Mouse (Mus musculus) hindbrain, embryonic 13.5 days (tissue): ENCODE measurements around the gene L3mbtl4. TPM values are rescaled to one million over a fixed set of nuclear protein-coding genes. Genes with fewer than 3 reads are reported as not detected.

ENCODE experiments used
- ATAC-seq: fragments of 200-750 bp; cut with Nextera tagmentation; 2 replicates; pipeline ENCODE4 v1.8.0; 2017; ENCODE audit warnings: moderate TSS enrichment; ENCODE audit not compliant: low FRiP score
- H3K27ac ChIP-seq: fragments of 300-500 bp; sonication (generic); 2 replicates; pipeline ENCODE4 v1.5.1; 2015; ENCODE audit warnings: inconsistent platforms, mild to moderate bottlenecking, moderate library complexity
- H3K27me3 ChIP-seq: fragments of 300-500 bp; sonication (generic); 2 replicates; pipeline ENCODE4 v1.6.1; 2015; ENCODE audit warnings: mild to moderate bottlenecking, inconsistent platforms
- H3K36me3 ChIP-seq: fragments of 300-500 bp; sonication (generic); 2 replicates; pipeline ENCODE4 v1.6.1; 2015; ENCODE audit warnings: mild to moderate bottlenecking, inconsistent platforms
- H3K4me1 ChIP-seq: fragments of 300-500 bp; sonication (generic); replicated peaks from 2 replicates; pipeline ENCODE4 v1.6.1; 2015; ENCODE audit warnings: inconsistent platforms
- H3K4me2 ChIP-seq: fragments of 300-500 bp; sonication (generic); 2 replicates; pipeline ENCODE4 v1.6.1; 2015; ENCODE audit warnings: inconsistent platforms, mild to moderate bottlenecking, moderate library complexity
- H3K4me3 ChIP-seq: fragments of 300-500 bp; sonication (generic); 2 replicates; pipeline ENCODE4 v1.5.1; 2015; ENCODE audit warnings: mild to moderate bottlenecking, inconsistent platforms
- H3K9ac ChIP-seq: fragments of 300-500 bp; sonication (generic); 2 replicates; pipeline ENCODE4 v1.6.1; 2015; ENCODE audit warnings: mild to moderate bottlenecking, inconsistent platforms
- H3K9me3 ChIP-seq: fragments of 300-500 bp; sonication (generic); 2 replicates; pipeline ENCODE4 v1.6.1; 2016; ENCODE audit warnings: inconsistent platforms
- WGBS: fragments of 180-500 bp; shearing (Covaris S2); methylation state at CpG from one replicate; pipeline ENCODE4 v1.1.7; 2015; 5-methylcytosine and 5-hydroxymethylcytosine counted together
- polyA plus RNA-seq: library from polyadenylated mRNA; unstranded; fragments of >200 nt; fragmentation: Nextera tagmentation; extraction: Ambion mirVana; gene quantifications from 2 replicates; pipeline ENCODE4 v1.2.1, GENCODE M21; 2015

L3mbtl4 gene
- 1.8 and 2.0 TPM in 2 replicates for polyA plus RNA-seq

DNA sequence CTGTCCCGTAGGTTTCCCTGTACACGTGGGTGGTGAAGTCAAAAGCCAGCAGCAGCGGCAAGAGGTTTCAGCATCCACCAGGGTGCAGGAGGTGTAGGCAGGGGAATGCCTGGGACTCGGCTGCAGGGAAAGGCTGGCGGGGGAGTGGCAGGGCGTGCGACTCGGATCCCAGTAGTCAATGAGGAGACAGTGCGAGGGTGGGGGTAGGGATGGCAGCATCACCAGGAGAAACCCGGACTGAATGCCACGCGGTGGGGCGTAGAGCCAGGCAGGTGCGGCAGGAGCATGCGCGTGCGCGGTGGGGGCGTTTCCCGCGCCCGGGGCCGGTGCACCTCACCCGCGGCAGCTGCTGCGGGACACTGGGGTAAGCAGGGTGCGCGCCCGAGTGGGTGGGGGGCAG is at the start of gene L3mbtl4:
TSS of gene L3mbtl4 (plus strand) at position 271 of the 400 bp plus-strand sequence.
- no peak within 1 kb of the TSS for H3K27ac ChIP-seq
- H3K9ac ChIP-seq, result peak within 1 kb of the TSS; percentile 69
- H3K4me2 ChIP-seq, result peak within 1 kb of the TSS; percentile 88
- no peaks in the 10 kb centered on the region for H3K9me3 ChIP-seq
- ATAC-seq, result peak; percentile 90
- H3K27me3 ChIP-seq, result peaks cover 12% of the 10 kb centered on the region; the same call in 1 of the 2 replicates
- no peaks in the 10 kb centered on the region for H3K36me3 ChIP-seq
- peak within 1 kb of the TSS; percentile 55 for H3K4me3 ChIP-seq
- under 1% methylated on average over 28 of the region's 29 CpGs for WGBS
- 0 out of 2 replicates have a peak, but pooled peaks cover 8% of the 10 kb centered on the region for H3K4me1 ChIP-seq

DNA sequence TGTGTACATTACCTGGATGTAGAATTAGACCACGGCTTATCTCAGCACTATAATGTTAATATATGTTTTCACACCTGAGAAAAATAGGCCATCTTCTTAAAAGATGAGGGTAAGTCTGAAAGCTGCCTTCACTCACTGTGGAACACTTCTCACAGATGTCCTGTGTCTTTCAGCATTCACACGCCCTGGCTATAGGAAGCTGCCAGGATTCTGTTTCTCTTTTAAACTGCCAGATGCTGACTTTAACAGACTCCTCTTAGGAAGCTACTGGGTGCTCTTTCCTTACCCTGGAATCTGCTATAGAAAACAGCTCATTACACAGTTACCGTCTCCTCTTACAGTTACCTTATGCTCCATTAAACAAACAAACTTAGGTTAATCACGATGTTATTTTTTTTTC is 43.1 kb upstream of the L3mbtl4 start:
- Histone ChIP-seq H3K9me3 (no peaks in the 10 kb centered on the region), H3K9ac (no peak overlapping the region), H3K27ac (no peak overlapping the region), H3K4me3 (no peak overlapping the region), H3K4me1 (no peaks in the 10 kb centered on the region), H3K27me3 (no peaks in the 10 kb centered on the region), H3K36me3 (no peaks in the 10 kb centered on the region), H3K4me2 (no peak overlapping the region)
- no peak for ATAC-seq
- 85% methylated on average over 4 of the region's 4 CpGs for WGBS

DNA sequence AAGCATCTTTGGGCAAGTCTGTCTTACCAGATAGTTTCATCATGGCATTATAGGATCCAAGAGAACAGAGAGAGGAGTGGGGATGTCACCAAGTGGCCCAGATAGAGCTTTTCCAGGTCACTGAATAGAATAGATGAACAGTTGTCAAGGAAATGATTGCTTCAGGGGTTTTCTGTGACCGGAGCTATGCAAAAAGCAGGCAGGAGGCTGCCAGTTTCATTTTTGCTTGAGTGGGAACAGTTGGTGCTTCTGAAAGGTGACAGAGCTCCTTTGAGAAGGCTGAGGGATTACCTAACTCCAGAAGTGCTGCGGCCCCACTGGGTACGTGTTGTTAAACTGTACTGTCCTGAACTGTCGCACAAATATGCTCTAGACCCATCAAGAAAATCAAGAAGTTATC is 38.2 kb upstream of the L3mbtl4 start:
- Histone ChIP-seq H3K9ac (no peak overlapping the region), H3K4me3 (no peak overlapping the region), H3K27ac (no peak overlapping the region), H3K4me2 (no peak overlapping the region), H3K9me3 (no peaks in the 10 kb centered on the region), H3K27me3 (no peaks in the 10 kb centered on the region), H3K36me3 (no peaks in the 10 kb centered on the region), H3K4me1 (no peaks in the 10 kb centered on the region)
- WGBS, result 90% methylated on average over 4 of the region's 4 CpGs
- no peak for ATAC-seq

DNA sequence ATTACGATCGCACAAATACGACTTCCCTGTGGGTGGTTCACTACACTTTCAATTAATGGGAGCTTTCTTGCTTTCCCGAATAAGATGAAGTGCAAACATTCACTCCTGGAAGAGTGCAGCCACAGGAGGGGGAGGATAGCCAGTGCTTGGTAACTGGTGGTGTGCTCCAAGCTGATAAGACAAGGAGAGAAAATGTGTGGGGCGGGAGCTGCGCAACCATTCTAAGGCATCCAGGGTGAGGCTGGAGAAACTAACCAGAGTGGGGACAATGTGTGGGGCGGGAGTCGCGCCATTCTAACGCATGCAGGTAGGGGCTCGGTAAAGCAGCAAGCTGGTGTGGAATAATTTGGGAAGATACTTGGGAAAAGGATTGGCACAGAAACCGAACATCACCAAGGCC is 36.6 kb upstream of the L3mbtl4 start:
- H3K9me3 ChIP-seq, result no peaks in the 10 kb centered on the region
- H3K4me2 ChIP-seq, result no peak overlapping the region
- no peaks in the 10 kb centered on the region for H3K36me3 ChIP-seq
- no peak for ATAC-seq
- no peaks in the 10 kb centered on the region for H3K27me3 ChIP-seq
- no peak overlapping the region for H3K4me3 ChIP-seq
- H3K4me1 ChIP-seq, result no peaks in the 10 kb centered on the region
- H3K27ac ChIP-seq, result no peak overlapping the region
- H3K9ac ChIP-seq, result no peak overlapping the region
- 92% methylated on average over 12 of the region's 12 CpGs for WGBS

DNA sequence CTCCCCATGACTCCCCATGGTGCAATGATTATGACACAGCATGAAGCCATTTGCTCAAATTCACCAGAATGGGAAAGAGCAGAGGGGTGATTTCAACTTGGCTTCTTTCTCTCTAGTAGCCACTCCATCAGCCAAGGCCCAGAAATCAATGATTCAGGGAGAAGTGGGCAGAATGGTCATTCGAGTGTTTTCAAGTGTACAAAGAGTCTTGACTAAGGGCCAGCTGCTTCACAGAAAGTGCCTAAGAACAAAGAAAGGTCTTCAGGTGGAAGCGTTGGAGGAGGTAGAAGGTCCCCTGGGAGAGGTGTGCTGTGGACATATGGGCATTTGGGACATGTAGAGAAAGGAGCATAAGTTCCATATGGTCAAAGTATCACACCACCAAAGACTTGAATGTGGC is 33.4 kb upstream of the L3mbtl4 start:
- WGBS, result 72% methylated on average over 2 of the region's 2 CpGs
- no peak for ATAC-seq
- H3K36me3 ChIP-seq, result no peaks in the 10 kb centered on the region

DNA sequence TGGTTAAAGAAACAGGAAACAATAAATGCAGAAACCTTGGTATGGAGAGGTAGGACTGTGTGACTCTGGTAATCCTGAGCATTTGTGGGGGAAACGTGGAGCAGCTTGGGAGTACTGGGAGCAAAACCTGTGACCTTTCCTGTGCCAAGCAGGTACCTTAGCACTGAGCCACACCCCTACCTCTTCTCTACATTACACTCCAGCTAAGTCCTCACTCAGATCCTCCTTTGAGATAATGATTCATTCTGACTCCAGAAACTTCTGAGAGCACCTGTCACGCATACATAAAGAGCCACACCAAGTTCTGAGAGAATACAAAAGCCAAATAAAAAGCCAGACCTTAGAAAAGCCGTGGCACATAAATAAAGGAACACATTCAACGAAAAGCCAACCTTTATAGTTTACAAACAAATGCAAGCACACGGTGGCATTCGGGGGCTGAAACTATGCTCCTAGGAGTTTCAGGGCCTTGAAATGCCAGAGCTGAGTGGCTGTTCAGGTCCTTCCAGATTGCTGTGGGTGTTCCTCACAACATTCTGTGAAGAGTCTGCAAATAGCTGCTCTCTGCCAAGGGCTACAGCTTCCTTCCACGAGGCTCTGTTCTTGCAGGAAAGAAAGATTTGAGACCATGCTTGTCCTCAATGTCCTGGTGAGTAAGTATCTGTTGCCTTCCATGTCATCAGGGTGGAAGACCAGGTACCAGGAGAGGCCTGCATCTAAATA is 8.6 kb upstream of the L3mbtl4 start:
- ATAC-seq, result no peak
- WGBS, result 75% methylated on average over 7 of the region's 7 CpGs

More for the DNA sequence above, 33.4 kb upstream of the L3mbtl4 start:
- H3K9me3 ChIP-seq, result no peaks in the 10 kb centered on the region
- no peak overlapping the region for H3K9ac ChIP-seq
- H3K27me3 ChIP-seq, result no peaks in the 10 kb centered on the region
- no peak overlapping the region for H3K4me2 ChIP-seq
- no peaks in the 10 kb centered on the region for H3K4me1 ChIP-seq
- no peak overlapping the region for H3K27ac ChIP-seq
- H3K4me3 ChIP-seq, result no peak overlapping the region

DNA sequence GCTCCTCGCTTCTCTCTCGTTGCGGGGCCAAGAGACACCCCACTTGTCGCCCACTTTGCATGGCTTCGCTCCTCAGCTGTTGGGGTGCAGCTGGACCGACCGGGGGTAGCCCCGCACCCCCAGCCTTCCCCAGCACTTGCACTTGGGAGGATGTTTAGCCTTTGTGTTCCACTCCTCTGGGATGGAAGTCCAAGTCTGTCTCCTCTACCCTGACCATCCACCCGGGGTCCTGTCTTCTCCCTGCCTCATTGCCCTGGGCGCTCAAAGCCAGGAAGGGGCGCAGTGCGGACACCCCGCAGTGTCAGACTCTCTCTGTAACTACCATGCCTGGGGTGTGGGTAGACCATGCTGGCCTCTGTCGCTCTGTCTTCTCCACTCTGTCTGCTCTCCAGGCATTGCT is 357 bp downstream of the L3mbtl4 start:
- no peak overlapping the region for H3K27ac ChIP-seq
- ATAC-seq, result peak; percentile 71
- H3K9ac ChIP-seq, result peak overlapping the region; percentile 69
- no peaks in the 10 kb centered on the region for H3K9me3 ChIP-seq
- 0 out of 2 replicates have a peak, but pooled peaks cover 8% of the 10 kb centered on the region for H3K4me1 ChIP-seq
- no peaks in the 10 kb centered on the region for H3K36me3 ChIP-seq
- 16% methylated on average over 13 of the region's 14 CpGs for WGBS
- H3K27me3 ChIP-seq, result peaks cover 12% of the 10 kb centered on the region; the same call in 1 of the 2 replicates
- H3K4me2 ChIP-seq, result peak overlapping the region; percentile 88
- peak overlapping the region; percentile 55 for H3K4me3 ChIP-seq

More for the DNA sequence above, 8.6 kb upstream of the L3mbtl4 start:
- H3K9ac ChIP-seq, result no peak overlapping the region
- H3K27me3 ChIP-seq, result no peaks in the 10 kb centered on the region
- H3K36me3 ChIP-seq, result no peaks in the 10 kb centered on the region
- no peak overlapping the region for H3K27ac ChIP-seq
- H3K9me3 ChIP-seq, result peaks cover 8% of the 10 kb centered on the region; the same call in 1 of the 2 replicates
- H3K4me2 ChIP-seq, result no peak overlapping the region
- H3K4me1 ChIP-seq, result no peaks in the 10 kb centered on the region
- no peak overlapping the region for H3K4me3 ChIP-seq

DNA sequence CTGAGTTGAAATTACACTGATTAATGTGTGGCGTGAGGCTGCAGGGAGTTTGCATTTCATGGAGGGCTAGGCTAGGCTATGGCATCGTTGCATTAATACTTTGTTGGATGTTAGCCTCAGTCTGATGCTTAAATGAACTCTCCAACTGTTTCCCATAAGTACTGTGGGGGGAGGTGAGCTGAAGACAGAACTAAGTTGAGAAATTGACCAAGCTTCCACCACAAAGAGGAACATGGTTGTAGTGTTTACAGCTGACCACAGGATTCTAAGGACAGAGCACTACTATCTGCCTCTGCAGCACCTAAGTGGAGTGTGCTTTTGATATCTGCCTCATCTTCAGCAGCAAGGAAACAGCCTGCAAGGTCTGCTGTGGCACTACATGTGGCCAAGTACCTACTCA is 1.5 kb downstream of the L3mbtl4 start:
- Histone ChIP-seq H3K9ac (no peak overlapping the region), H3K27me3 (peaks cover 12% of the 10 kb centered on the region; the same call in 1 of the 2 replicates), H3K4me2 (no peak overlapping the region), H3K4me3 (no peak overlapping the region), H3K36me3 (no peaks in the 10 kb centered on the region), H3K9me3 (no peaks in the 10 kb centered on the region), H3K4me1 (0 out of 2 replicates have a peak, but pooled peaks cover 8% of the 10 kb centered on the region), H3K27ac (no peak overlapping the region)
- no peak for ATAC-seq
- 80% methylated on average over 2 of the region's 2 CpGs for WGBS

DNA sequence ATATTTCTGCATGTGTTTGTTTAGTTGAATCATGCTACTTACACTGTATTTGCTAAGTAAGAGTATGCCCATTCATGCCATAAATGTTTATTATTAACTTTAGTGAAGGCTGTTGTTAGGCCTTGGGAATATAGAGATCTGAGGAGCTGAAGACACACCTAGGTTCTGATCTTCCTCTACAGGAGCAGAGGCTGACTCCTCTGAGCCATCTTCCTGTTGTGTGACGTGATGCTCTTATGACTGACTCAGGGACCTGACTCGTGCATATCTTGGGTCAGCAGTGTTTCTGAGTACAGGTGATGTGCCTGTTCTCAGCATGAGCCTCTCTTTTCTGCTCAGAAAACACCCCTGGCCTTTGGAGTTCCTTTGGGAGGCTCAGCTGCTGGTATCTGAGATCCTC is 7.3 kb downstream of the L3mbtl4 start:
- Histone ChIP-seq H3K36me3 (no peaks in the 10 kb centered on the region), H3K9me3 (no peaks in the 10 kb centered on the region), H3K4me3 (no peak overlapping the region), H3K4me2 (no peak overlapping the region), H3K27ac (no peak overlapping the region), H3K9ac (no peak overlapping the region), H3K27me3 (no peaks in the 10 kb centered on the region), H3K4me1 (no peaks in the 10 kb centered on the region)
- WGBS, result 89% methylated on average over 2 of the region's 2 CpGs
- ATAC-seq, result no peak

DNA sequence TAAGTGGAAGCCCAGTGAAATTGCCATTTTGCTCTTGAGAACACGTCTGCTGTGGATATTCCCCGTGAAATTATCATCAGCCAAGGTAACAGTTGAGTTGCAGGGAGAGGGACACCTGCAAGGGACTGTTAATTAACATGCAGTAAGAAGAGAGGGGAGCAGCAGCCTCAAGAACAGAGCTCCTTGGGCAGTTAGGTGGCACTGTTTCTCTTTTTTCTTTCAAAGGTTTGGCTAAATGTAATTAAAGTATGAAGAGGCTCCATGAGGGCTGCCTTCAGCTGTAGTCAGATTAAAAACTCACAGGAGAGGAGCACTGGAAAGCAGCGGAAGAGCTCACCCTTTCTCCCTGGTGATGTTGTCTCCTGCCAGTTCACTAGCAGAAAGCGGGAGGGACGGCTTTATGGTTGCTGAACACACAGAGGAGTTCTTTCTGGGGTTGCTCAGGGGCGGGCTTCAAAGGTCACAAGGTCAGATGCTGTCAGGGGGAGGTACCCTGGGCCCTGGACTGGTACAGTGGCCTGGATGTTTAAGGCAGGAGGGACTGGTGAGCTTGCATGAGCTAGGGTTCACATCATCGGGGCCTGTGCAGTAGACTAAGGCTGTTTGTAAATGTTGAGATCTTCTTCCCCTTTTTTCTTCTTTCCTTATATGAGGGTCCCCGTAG is 11.7 kb downstream of the L3mbtl4 start:
- no peaks in the 10 kb centered on the region for H3K9me3 ChIP-seq
- ATAC-seq, result no peak
- H3K27me3 ChIP-seq, result no peaks in the 10 kb centered on the region
- H3K4me1 ChIP-seq, result no peaks in the 10 kb centered on the region
- no peak overlapping the region for H3K4me2 ChIP-seq
- H3K4me3 ChIP-seq, result no peak overlapping the region
- no peak overlapping the region for H3K9ac ChIP-seq
- 36% methylated on average over 8 of the region's 8 CpGs for WGBS
- no peaks in the 10 kb centered on the region for H3K36me3 ChIP-seq
- H3K27ac ChIP-seq, result no peak overlapping the region

DNA sequence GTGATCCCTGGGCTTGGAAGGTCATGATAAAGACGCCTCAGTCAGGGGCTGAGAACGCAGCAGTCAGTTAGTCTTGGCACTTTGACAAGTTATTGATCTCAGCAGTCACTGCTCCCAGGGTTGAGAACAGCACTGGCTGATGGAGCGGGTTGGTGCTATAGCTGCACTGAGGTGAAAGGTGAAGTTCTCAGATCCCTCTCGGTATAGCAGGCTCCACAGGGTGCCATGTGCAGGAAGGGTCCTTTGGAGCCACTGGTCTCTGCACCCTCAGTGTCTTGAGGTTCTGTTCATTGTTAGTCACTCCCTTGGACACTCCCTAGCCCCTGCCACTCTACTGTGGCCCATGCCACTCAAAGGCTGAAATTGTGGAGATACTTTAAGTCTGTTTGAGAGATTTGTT is 14.5 kb downstream of the L3mbtl4 start:
- H3K27me3 ChIP-seq, result no peaks in the 10 kb centered on the region
- H3K9me3 ChIP-seq, result no peaks in the 10 kb centered on the region
- H3K36me3 ChIP-seq, result no peaks in the 10 kb centered on the region
- no peak overlapping the region for H3K9ac ChIP-seq
- WGBS, result 78% methylated on average over 4 of the region's 4 CpGs
- no peak for ATAC-seq
- H3K27ac ChIP-seq, result no peak overlapping the region
- no peak overlapping the region for H3K4me2 ChIP-seq
- no peak overlapping the region for H3K4me3 ChIP-seq
- H3K4me1 ChIP-seq, result no peaks in the 10 kb centered on the region

DNA sequence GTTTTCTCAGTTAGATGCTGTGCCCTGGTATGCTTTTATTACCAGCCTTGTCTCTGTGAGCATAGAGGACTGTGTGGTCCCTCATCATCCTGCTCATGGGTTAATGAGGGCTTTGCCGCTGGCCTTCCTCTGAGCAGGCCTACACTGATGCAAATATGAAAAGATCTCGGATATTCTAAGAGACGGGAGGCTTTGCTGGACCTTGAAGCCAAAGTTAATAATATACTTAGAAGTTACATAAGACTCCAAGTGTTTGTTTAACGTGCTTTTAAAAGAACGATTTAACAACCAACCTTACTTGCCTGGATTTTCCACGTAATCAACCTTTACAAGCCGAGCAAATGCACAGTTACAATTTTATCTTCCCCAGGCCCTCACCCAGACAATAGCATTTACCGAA is 15.1 kb downstream of the L3mbtl4 start:
- Histone ChIP-seq H3K9me3 (no peaks in the 10 kb centered on the region), H3K27ac (no peak overlapping the region), H3K4me3 (no peak overlapping the region), H3K36me3 (no peaks in the 10 kb centered on the region), H3K4me2 (no peak overlapping the region), H3K27me3 (no peaks in the 10 kb centered on the region), H3K9ac (no peak overlapping the region), H3K4me1 (no peaks in the 10 kb centered on the region)
- no peak for ATAC-seq
- WGBS, result 90% methylated on average over 8 of the region's 8 CpGs
